Mouse (Mus musculus) bone marrow, adult 2 months (tissue): ENCODE measurements around the gene Cox6b2. TPM values are rescaled to one million over a fixed set of nuclear protein-coding genes. Genes with fewer than 3 reads are reported as not detected.
"Not testable (repeated sequence)": the region's sequence is repeated elsewhere in the genome, so short reads cannot be mapped to it uniquely, and the experiment has no call there.

Experiments used
- H3K27ac ChIP-seq: fragments of 200-500 bp; 2 replicates; pipeline ENCODE4 v1.5.1; 2012; ENCODE audit warnings: low read depth, mild to moderate bottlenecking, control low read depth, inconsistent platforms, low read length; ENCODE audit not compliant: control insufficient read depth, poor library complexity, insufficient read depth
- H3K4me1 ChIP-seq: fragments of 200-500 bp; 2 replicates; pipeline ENCODE4 v1.6.1; 2011; ENCODE audit warnings: low read length; ENCODE audit not compliant: control insufficient read depth, insufficient read depth
- H3K4me3 ChIP-seq: fragments of 200-500 bp; replicated peaks from 2 replicates; pipeline ENCODE3; 2011; ENCODE audit warnings: mild to moderate bottlenecking, low read depth, low read length, control low read depth; ENCODE audit not compliant: control insufficient read depth
- CTCF ChIP-seq: fragments of 200-500 bp; IDR thresholded peaks from 2 replicates; pipeline ENCODE4 v1.5.1; 2011; ENCODE audit warnings: low read length, control low read depth; ENCODE audit not compliant: control insufficient read depth, insufficient read depth
- POLR2A ChIP-seq: fragments of 200-500 bp; IDR thresholded peaks from 2 replicates; pipeline ENCODE4 v1.6.1; 2011; ENCODE audit warnings: low read depth, mild to moderate bottlenecking, control low read depth, low read length, borderline replicate concordance; ENCODE audit not compliant: control insufficient read depth
- WGBS: fragments of 180-500 bp; shearing (Covaris S2); methylation state at CpG from one replicate; pipeline ENCODE4 v1.1.7; 2018; 5-methylcytosine and 5-hydroxymethylcytosine counted together
- polyA plus RNA-seq: library from polyadenylated mRNA; stranded (reverse); fragments of >200 nt; gene quantifications from 2 replicates; pipeline ENCODE4 v1.2.4, GENCODE M21; 2011; ENCODE audit warnings: low replicate concordance; ENCODE audit not compliant: missing spikeins, insufficient read depth, insufficient read length

The Cox6b2 gene
- 169 and 179 TPM in 2 replicates for polyA plus RNA-seq

DNA sequence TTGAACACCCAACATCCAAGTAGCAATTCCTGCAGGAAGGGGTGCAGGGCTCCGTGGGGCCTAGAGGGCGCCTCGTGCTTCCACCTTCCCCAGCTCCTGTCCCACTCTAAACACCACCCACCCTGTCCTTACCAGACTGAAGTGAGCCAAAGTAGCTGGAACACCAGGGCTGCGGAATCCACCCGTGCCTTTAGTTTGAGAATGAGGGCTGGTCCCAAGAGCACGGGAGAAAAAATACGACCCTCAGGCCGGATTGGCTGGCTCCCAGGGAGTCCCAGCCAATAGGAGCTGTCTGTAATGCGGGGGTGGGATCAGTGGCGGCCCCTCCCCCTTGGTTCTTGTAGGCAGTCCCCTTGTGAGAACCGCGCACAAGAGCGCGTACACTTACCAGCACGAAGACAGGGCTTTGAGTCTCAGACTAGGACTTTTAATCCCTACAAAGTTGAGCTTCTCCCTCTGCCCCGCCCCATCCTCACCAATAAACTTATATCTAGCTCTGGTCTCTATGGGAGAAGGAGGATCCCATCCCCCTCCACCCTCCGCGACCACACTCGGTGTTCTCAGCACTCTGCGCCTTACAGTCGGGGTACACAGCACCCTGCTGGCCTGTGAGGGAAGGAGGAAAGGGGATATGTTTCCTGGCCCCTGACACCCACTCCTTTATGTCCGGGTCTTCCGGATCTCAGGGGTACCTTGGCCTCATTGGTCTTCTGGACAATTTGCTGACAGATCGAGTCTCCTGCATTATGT lies at the start of gene Cox6b2:
Cox6b2 (minus strand) TSS at position 274 of the 750 bp plus-strand sequence.
- 8% methylated on average over 24 of the region's 24 CpGs for WGBS
- H3K4me1 ChIP-seq: peaks cover 9% of the 10 kb centered on the region
- H3K4me3 ChIP-seq: peak within 1 kb of the TSS; percentile 58
- H3K27ac ChIP-seq: peak within 1 kb of the TSS; percentile 35
- TF ChIP-seq POLR2A (0 out of 2 replicates have a peak, but pooled peaks have one; percentile 24), CTCF (no peak)

DNA sequence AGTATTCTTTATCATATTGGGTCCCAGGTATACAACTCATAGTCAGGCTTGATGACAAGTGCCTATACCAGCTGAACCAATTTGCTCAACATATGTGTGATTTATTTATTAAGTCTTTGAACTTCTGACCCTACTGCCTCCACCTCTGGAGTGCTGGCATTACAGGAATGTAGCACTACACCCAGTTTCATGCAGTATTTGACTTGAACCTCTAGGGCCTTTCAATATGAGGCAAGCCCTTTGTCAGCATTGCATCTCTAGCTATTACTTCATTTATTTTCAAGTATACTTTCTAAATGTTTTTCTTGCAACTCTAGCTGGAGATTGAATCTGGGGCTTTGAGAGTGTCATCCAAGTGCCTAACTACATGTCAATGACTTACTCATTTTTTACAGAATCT lies 49.4 kb upstream of the Cox6b2 start:
- no peak overlapping the region for H3K27ac ChIP-seq
- H3K4me1 ChIP-seq: no peaks in the 10 kb centered on the region; the same call in 1 of the 2 replicates
- no peak overlapping the region for H3K4me3 ChIP-seq
- TF ChIP-seq POLR2A (no peak), CTCF (no peak)

DNA sequence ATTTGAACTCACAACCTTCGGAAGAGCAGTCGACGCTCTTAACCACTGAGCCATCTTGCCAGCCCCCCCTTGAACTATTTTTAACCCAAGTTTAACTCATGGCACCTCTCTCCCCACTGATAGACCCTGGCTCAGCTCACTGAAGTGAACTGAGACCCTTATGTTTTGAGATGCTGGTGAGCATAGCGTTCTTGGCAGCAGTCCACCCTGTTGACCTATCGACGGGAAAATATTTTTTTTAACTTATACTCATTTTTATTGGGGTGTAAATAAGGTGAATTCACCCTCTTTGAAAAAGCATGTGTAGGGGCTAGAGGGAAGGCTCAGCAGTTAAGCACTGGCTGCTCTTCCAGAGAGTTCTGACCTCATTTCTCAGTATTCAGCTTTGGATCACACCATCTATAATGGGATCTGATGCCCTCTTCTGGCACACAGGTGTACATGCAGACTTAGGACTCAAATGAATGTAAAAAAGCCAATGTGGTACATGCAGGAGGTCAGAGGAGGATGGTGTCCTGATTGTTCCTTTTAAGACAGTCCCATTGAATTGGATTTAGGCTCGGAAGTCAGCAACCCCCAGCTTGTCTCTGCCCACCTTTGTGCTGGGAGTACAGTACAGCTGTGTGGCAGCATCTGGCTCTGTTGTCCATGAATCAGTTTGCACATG lies 43.0 kb upstream of the Cox6b2 start:
- Histone ChIP-seq H3K4me1 (no peaks in the 10 kb centered on the region; the same call in 1 of the 2 replicates), H3K4me3 (no peak overlapping the region), H3K27ac (no peak overlapping the region)
- 77% methylated on average over 7 of the region's 7 CpGs for WGBS
- TF ChIP-seq CTCF: peak; percentile 32; the same call in 1 of the 2 replicates
- no peak for TF ChIP-seq POLR2A

DNA sequence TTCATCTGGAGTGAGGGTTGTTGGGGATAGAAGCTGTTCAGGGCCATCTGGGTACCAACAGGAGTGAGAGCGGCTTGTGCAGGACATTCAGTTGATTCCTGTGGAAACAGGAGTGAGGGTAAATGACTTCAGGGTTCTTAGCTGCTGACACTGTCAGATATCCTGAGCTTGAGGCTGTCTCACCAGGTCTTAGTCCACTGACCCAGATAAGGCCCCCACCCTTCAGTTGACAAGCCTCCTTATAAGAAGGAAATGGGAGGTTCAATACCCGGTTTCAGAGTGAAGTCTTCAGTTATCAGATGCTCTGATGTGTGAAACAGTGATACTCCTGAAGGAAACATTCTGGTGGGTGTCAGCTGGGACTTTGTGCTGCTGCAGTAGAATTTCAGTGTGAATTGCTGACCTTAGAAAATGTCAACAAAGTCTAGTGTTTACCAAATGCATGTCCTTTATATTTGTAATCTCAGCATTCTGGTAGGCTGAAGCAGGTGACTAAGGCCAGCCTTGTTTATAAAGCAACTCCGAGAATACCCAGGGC lies 41.8 kb upstream of the Cox6b2 start:
- 67% methylated on average over 3 of the region's 3 CpGs for WGBS

DNA sequence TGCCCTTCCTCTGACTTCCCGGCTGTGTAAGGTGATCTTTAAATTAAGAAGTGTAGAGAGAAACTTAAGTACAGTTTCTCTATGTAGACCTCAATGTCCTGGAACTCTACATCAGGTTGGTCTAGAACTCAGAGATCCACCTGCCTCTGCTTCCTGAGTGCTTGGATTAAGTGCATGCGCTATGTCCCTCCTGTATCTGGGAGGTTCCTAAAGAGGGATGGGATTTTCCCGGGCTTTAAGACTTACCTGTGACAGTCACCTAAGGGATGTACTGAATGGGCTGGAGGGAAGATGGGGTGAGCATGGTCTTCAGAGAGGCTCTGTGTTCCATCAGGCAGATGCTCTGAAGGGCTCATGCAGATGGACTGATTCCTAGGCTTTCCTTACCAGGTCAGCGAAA lies 40.8 kb upstream of the Cox6b2 start:
- Histone ChIP-seq H3K4me1 (no peaks in the 10 kb centered on the region; the same call in 1 of the 2 replicates), H3K4me3 (peak overlapping the region; percentile 100), H3K27ac (no peak overlapping the region)
- no peak for TF ChIP-seq POLR2A
- TF ChIP-seq CTCF: no peak
- 33% methylated on average over 4 of the region's 4 CpGs for WGBS

More for the DNA sequence above, 41.8 kb upstream of the Cox6b2 start:
- Histone ChIP-seq H3K27ac (no peak overlapping the region), H3K4me3 (no peak overlapping the region), H3K4me1 (no peaks in the 10 kb centered on the region; the same call in 1 of the 2 replicates)
- no peak for TF ChIP-seq POLR2A
- no peak for TF ChIP-seq CTCF

DNA sequence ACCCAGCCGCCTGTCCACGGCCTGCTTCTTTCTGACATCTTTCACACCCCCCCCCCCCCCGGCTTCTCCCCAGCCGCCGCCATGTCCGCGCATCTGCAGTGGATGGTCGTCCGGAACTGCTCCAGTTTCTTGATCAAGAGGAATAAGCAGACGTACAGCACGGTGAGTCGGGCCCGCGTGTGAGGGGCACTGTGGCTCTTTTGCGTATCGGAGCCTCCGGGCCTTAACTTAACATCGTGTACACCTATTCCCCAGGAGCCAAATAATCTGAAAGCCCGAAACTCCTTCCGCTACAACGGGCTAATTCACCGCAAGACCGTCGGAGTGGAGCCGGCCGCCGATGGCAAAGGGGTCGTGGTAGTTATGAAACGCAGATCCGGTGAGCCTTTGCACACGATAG lies 40.4 kb upstream of the Cox6b2 start:
- WGBS: under 1% methylated on average over 31 of the region's 31 CpGs
- H3K27ac ChIP-seq: peak overlapping the region; percentile 85
- H3K4me3 ChIP-seq: peak overlapping the region; percentile 100
- H3K4me1 ChIP-seq: not testable (repeated sequence)

DNA sequence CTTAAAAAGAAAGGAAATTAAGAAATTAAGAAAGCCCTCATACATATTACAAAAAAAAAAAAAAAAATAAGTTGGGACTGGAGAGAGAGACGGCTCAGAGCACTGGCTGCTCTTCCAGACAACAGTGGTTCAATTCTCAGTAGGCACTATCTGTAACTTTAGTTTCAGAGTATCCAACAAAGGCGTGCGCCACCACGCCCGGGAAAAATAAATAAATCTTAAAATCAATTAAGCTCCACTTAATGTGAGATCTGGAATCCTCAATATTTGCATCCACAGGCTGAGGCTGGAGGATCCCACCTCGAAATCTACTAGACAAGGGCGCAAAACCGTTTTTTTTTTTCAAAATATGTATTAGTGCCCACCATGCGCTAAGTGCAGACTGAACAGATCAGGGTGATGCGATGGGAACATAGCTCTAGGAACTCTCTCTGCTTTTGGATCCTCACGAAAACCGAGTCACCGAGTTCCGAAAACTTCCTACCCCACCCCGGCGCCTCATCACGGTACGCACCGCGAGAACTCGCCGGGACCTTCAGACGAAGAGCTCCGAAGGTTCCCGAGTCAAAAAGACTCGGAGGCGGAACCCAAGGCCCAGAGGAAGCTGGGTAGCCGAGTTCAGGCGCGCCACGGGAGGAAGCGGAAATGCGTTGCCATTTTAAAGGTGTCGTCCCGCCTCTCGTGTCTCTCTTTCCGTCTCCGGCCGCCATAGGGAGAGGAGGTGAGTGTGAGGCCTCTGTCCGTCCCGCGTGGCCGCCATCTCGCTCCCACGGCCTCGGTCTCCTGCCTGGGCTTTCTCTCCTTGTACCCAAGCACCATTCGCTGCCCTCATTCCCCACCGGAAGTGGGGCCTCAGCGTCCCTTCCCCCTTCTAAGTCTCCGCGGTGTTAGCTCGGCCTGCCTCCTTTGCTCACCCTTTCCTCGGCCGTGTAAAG lies 39.7 kb upstream of the Cox6b2 start, which contains the start of gene Rpl28:
Rpl28 (plus strand) TSS at position 597 of the 935 bp plus-strand sequence.
- H3K4me1 ChIP-seq: peaks cover 2% of the 10 kb centered on the region; the same call in 1 of the 2 replicates

More for the DNA sequence above, 39.7 kb upstream of the Cox6b2 start, which contains the start of gene Rpl28:
- TF ChIP-seq CTCF (0 out of 2 replicates have a peak, but pooled peaks have one; percentile 16), POLR2A (peak; percentile 95)
- H3K27ac ChIP-seq: peak within 1 kb of the TSS; percentile 90
- WGBS: 1% methylated on average over 54 of the region's 54 CpGs
- peak within 1 kb of the TSS; percentile 100 for H3K4me3 ChIP-seq
